Mouse (Mus musculus) heart, postnatal 36 days (tissue): ENCODE measurements around the gene Ythdf2. TPM values are rescaled to one million over a fixed set of nuclear protein-coding genes. Genes with fewer than 3 reads are reported as not detected.
"Not testable (repeated sequence)": the region's sequence is repeated elsewhere in the genome, so short reads cannot be mapped to it uniquely, and the experiment has no call there.

Experiments
- DNase-seq, 2 experiments: peaks; one replicate each; pipeline ENCODE4 v3.0.0; 2021 to 2022
- intact Hi-C: fragments of 180-260 bp; cut with DNase I; formaldehyde crosslinking; loops from one replicate; pipeline ENCODE4 v1.15.1; 2025
- total RNA-seq, 2 experiments: library from RNA; stranded (reverse); gene quantifications; 2 replicates each; pipeline ENCODE4 v1.2.3; 2021

Gene Ythdf2
- 10 to 100 TPM; 27.6 to 30.5 TPM for total RNA-seq

- intact Hi-C loops: loop anchor here (2.0 to 5.0 kb wide), 4 partner anchors 63 to 300 kb away; partner anchors contain the start of genes Phactr4, Rcc1, Sesn2 and Taf12
- peak; percentile 98 for DNase-seq
Observed at GRCm38 (mm10) chr4:132211953-132212734, at the start of gene Ythdf2. Gene Ythdf2, minus strand, starts transcription at chr4:132212303.

- peak; percentile 39 to 75 for DNase-seq
- intact Hi-C loops: loop anchor here (10.0 kb wide), 1 partner anchor 176 kb away; no protein-coding TSS in a partner anchor
Observed at GRCm38 (mm10) chr4:132260404-132261379, 48.6 kb upstream of the Ythdf2 start.

- intact Hi-C loops: no loop called here
- no peak for DNase-seq
Observed at GRCm38 (mm10) chr4:132259248-132259647, 47.1 kb upstream of the Ythdf2 start.

GRCm38 (mm10) chr4:132256384-132256783 is 44.3 kb upstream of the Ythdf2 start:
- intact Hi-C loops: no loop called here
- DNase-seq: no peak

GRCm38 (mm10) chr4:132254986-132255385 is 42.9 kb upstream of the Ythdf2 start:
- no peak for DNase-seq
- intact Hi-C loops: no loop called here

DNA sequence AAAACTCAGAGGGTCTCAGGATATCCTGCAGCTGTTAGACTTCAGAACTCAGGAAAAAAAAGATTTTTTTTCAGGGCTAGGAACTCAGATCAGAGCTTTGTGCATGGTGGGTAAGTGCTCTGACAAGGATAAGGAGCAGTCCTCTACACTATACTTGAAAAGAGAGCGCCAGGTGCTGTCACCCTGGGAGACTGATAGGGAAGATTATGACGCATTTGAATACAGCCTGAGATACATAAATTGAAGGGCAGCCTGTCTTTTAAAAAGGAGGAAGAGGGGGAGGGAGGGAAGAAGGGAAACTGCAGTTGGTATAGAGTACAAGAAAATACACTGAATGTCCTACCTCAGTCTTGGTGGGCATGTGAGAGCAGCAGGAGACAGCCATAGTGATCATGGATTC is 41.5 kb upstream of the Ythdf2 start:
- intact Hi-C loops: no loop called here
- DNase-seq: no peak

GRCm38 (mm10) chr4:132253128-132253527 is 41.0 kb upstream of the Ythdf2 start:
- DNase-seq: no peak
- intact Hi-C loops: no loop called here

- intact Hi-C loops: no loop called here
- DNase-seq: no peak
Observed at GRCm38 (mm10) chr4:132251596-132251995, 39.5 kb upstream of the Ythdf2 start.

GRCm38 (mm10) chr4:132247451-132247997 is 35.4 kb upstream of the Ythdf2 start:
- no peak for DNase-seq
- intact Hi-C loops: no loop called here

- no peak for DNase-seq
- intact Hi-C loops: no loop called here
Observed at GRCm38 (mm10) chr4:132245643-132246042, 33.5 kb upstream of the Ythdf2 start.

GRCm38 (mm10) chr4:132241208-132241607 is 29.1 kb upstream of the Ythdf2 start:
- intact Hi-C loops: no loop called here
- DNase-seq: no peak

DNA sequence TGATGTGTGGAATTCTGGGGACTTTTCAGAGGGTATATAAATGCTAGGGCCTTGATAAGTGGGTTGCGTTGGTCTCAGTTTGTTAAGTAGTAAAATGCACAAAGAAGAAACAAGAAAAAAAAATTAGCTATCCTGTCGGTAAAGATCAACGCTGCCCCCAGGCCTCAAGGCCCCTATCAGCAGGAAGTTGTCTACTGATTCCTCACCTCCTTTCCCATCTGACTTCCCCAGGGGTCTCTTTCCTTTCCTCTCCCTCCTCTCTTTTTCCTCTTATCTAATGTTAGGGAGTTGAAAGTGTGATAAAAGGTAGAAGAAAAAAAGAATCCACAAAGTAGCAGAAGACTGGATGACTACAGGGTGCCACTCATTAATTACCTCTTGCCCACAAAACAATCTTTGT is 28.3 kb upstream of the Ythdf2 start:
- intact Hi-C loops: no loop called here
- no peak for DNase-seq

- DNase-seq: no peak
- intact Hi-C loops: no loop called here
Observed at GRCm38 (mm10) chr4:132238356-132238755, 26.3 kb upstream of the Ythdf2 start.

DNA sequence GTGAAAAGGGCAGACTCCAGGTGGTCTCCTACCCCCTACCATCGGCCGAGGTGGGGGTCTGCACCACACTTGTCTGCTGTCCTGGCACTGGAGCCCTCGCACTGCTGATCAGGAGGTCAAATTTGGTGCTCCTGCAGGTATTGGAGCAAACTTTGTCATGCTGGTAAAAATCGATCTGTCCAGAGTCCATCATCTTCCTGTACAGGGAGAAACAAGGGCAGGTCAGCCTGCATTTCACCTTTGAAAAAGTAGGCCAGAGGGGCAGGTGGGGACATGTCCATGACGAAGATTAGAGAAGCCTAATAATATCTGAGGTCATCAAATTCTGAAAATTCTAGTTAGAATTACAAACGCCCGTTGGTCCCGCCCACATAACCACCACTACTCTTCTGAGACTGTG is 22.6 kb upstream of the Ythdf2 start:
- intact Hi-C loops: no loop called here

GRCm38 (mm10) chr4:132230422-132230821 is 18.3 kb upstream of the Ythdf2 start:
- intact Hi-C loops: no loop called here
- no peak for DNase-seq

More for the DNA sequence above, 22.6 kb upstream of the Ythdf2 start:
- DNase-seq: no peak

GRCm38 (mm10) chr4:132222001-132222400 is 9.9 kb upstream of the Ythdf2 start:
- DNase-seq, intact Hi-C loops: not testable (repeated sequence)

- DNase-seq, intact Hi-C loops: not testable (repeated sequence)
Observed at GRCm38 (mm10) chr4:132218439-132218838, 6.3 kb upstream of the Ythdf2 start.

GRCm38 (mm10) chr4:132217781-132218180 is 5.7 kb upstream of the Ythdf2 start:
- intact Hi-C loops: no loop called here

DNA sequence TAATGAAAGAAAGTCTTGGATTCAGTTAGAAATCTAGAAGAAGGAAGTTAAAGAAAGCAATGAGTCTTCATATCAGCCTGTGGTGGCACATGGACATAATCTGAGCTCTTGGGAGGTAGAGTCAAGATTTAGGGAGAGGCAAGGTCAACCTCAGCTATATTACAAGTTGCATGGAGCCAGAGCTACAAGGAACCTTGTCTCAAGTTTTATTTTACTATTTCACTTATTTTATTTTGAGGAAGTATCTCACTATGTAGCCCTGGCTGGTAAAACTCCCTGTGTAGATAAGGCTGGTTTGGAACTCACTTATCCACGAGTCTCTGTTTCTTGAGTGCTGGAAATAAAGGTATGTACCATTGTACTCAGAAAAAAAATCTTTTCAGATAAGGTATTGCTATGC is 4.5 kb upstream of the Ythdf2 start:
- DNase-seq: no peak
- intact Hi-C loops: no loop called here

More at GRCm38 (mm10) chr4:132217781-132218180, 5.7 kb upstream of the Ythdf2 start:
- no peak for DNase-seq

GRCm38 (mm10) chr4:132214847-132215246 is 2.7 kb upstream of the Ythdf2 start:
- intact Hi-C loops: loop anchor here (5.0 kb wide), 2 partner anchors 137 to 297 kb away; partner anchors contain the start of genes Rcc1 and Sesn2
- DNase-seq: no peak
